In the genomic region with DNA sequence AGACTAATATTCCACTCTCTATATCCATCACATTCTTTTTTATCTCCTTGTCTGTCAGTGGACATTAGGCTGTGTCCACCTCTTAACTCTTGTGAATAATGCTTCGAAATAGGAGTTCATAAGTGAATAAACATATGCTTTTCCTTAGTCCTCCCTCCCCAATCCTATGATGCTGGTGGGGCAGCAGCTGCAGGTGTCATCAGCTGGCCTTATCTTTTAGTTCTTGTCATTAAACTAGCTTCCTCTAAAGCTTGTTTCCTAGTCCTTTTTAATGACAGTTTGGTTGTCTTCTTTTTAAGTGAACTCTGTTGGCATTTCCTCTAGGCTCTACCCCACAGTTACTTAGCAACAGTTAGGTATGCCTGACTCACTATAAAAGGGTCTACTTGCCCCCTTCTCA, we compare ENCODE assay signal across 21 mouse cellular contexts.
"Had no signal": no experiment of that assay in that cellular context is flagged by ENCODE, and none has a peak within 500 bp of the region (broad histone marks: within the 10 kb centered on the region; RNA-seq: fewer than 3 reads in every experiment).

No protein-coding gene starts in this region.

- DNase-seq: lung, adult 2 months; lung, postnatal 14 days; lung, postnatal 36 days; retina, postnatal 1 day; right cerebral cortex, adult 18-20 months; right cerebral cortex, postnatal 25 days; right cerebral cortex, postnatal 4 days; spleen, adult 18-20 months; thymus, adult 18-20 months; thymus, postnatal 14 days; thymus, postnatal 36 days had no signal

- H3K9me3 ChIP-seq: lung, embryonic 15.5 days; megakaryocyte, embryonic 14.5 days; midbrain, embryonic 13.5 days; midbrain, embryonic 15.5 days; neural tube, embryonic 13.5 days; neural tube, embryonic 15.5 days had no signal

- H3K4me3 ChIP-seq: lung, embryonic 15.5 days; megakaryocyte, embryonic 14.5 days; midbrain, embryonic 13.5 days; midbrain, embryonic 15.5 days; myocyte; neural tube, embryonic 13.5 days; neural tube, embryonic 15.5 days had no signal

- H3K36me3 ChIP-seq: lung, embryonic 15.5 days; midbrain, embryonic 13.5 days; midbrain, embryonic 15.5 days; neural tube, embryonic 13.5 days; neural tube, embryonic 15.5 days had no signal

- H3K9ac ChIP-seq: lung, embryonic 15.5 days; midbrain, embryonic 13.5 days; midbrain, embryonic 15.5 days; neural tube, embryonic 13.5 days; neural tube, embryonic 15.5 days had no signal

- H3K27ac ChIP-seq: lung, embryonic 15.5 days; macrophage; midbrain, embryonic 13.5 days; midbrain, embryonic 15.5 days; neural tube, embryonic 13.5 days; neural tube, embryonic 15.5 days had no signal

- H3K4me1 ChIP-seq: lung, embryonic 15.5 days had no signal

- H3K4me2 ChIP-seq: lung, embryonic 15.5 days; midbrain, embryonic 11.5 days; midbrain, embryonic 13.5 days; midbrain, embryonic 15.5 days; neural tube, embryonic 13.5 days; neural tube, embryonic 15.5 days had no signal

- ATAC-seq: lung, postnatal 0 days; midbrain, embryonic 13.5 days; midbrain, embryonic 15.5 days had no signal

- H3K27me3 ChIP-seq: lung, embryonic 15.5 days; midbrain, embryonic 13.5 days; midbrain, embryonic 15.5 days; neural tube, embryonic 13.5 days; neural tube, embryonic 15.5 days had no signal
